32 mouse cellular contexts compared by ENCODE assay signal in genomic region chr3:84251721-84252120, GRCm38 (mm10). TPM values are rescaled to one million over a fixed set of nuclear protein-coding genes. Genes with fewer than 3 reads are reported as not detected.
DNase-seq lines count a peak whose midpoint lies in the region; ATAC-seq and TF ChIP-seq lines count a peak whose summit lies in the region.
"Had no signal": no experiment of that assay in that cellular context is flagged by ENCODE, and none has a peak within 500 bp of the region (broad histone marks: within the 10 kb centered on the region; RNA-seq: fewer than 3 reads in every experiment).

No protein-coding gene starts in this region.

- no peak overlapping the region for H3K4me2 ChIP-seq in forebrain, embryonic 13.5 days
- H3K4me2 ChIP-seq in forebrain, postnatal 0 days (ENCODE audit: low read depth): no peak overlapping the region
- H3K4me2 ChIP-seq: embryonic facial prominence, embryonic 12.5 days; heart, embryonic 12.5 days; hindbrain, embryonic 14.5 days; kidney, embryonic 15.5 days; limb, embryonic 12.5 days; liver, embryonic 13.5 days had no signal

- TF ChIP-seq CTCF in layer of hippocampus, adult 2 months (conservative IDR thresholded peaks at IDR 0.05): no peak
- TF ChIP-seq CTCF in forebrain, postnatal 0 days (IDR thresholded peaks at IDR 0.05; ENCODE audit: low read depth): no peak

- H3K4me1 ChIP-seq in forebrain, embryonic 13.5 days: peaks cover 64% of the 10 kb centered on the region
- H3K4me1 ChIP-seq in forebrain, embryonic 10.5 days: peaks cover 28% of the 10 kb centered on the region
- H3K4me1 ChIP-seq in forebrain, postnatal 0 days (ENCODE audit: insufficient read depth): peaks cover 12% of the 10 kb centered on the region; the same call in 1 of the 2 replicates
- H3K4me1 ChIP-seq: megakaryocyte, embryonic 14.5 days had no signal

- peak overlapping the region; percentile 87 for H3K27ac ChIP-seq in forebrain, embryonic 13.5 days
- H3K27ac ChIP-seq in forebrain, embryonic 10.5 days: no peak overlapping the region
- H3K27ac ChIP-seq in layer of hippocampus, adult 2 months: peak overlapping the region; percentile 74
- 0 out of 2 replicates have a peak overlapping the region, but pooled peaks have one; percentile 73 for H3K27ac ChIP-seq in forebrain, postnatal 0 days (ENCODE audit: low read depth, low read length)
- H3K27ac ChIP-seq: gastrocnemius, adult 2 months; kidney, embryonic 15.5 days; limb, embryonic 12.5 days; liver, embryonic 13.5 days had no signal

- no peak for DNase-seq in forebrain, embryonic 10.5 days (ENCODE audit: extremely low spot score, low spot score)
- peak in 1 of 2 experiments; percentile 52 for DNase-seq in layer of hippocampus, adult 2 months (ENCODE audit: low spot score in 2 of 2)
- no peak for DNase-seq in layer of hippocampus, postnatal 10 days (ENCODE audit: low spot score in 2 of 2)
- DNase-seq in brain, adult 2 months (ENCODE audit: low read depth, low spot score): peak; percentile 38
- no peak for DNase-seq in forebrain, postnatal 0 days
- no peak for DNase-seq in spleen, postnatal 36 days (ENCODE audit: low spot score in 2 of 2)
- DNase-seq: adrenal gland, adult 8-10 months; cerebellum, adult 8-10 months; cerebellum, postnatal 36 days; gastrocnemius, adult 2 months; gastrocnemius, postnatal 36 days; heart, adult 18-20 months; kidney, adult 11 months; layer of hippocampus, adult 9-11 months; liver, embryonic 13.5 days; lung, adult 18-20 months; lung, postnatal 4 days; midbrain, embryonic 14.5 days; right cerebral cortex, postnatal 4 days; thymus, adult 2 months; thymus, postnatal 36 days had no signal

- no peak for ATAC-seq in forebrain, embryonic 13.5 days
- ATAC-seq in forebrain, postnatal 0 days: no peak
- ATAC-seq: inflammation-experienced regulatory T-cells, adult 6 months; lung, postnatal 0 days had no signal

- no peak overlapping the region for H3K4me3 ChIP-seq in forebrain, embryonic 13.5 days
- H3K4me3 ChIP-seq in forebrain, embryonic 10.5 days: no peak overlapping the region
- H3K4me3 ChIP-seq in layer of hippocampus, adult 2 months: no peak overlapping the region
- H3K4me3 ChIP-seq in forebrain, postnatal 0 days (ENCODE audit: low read depth, low read length): no peak overlapping the region
- H3K4me3 ChIP-seq: embryonic facial prominence, embryonic 12.5 days; gastrocnemius, adult 2 months; heart, embryonic 12.5 days; kidney, embryonic 15.5 days; limb, embryonic 12.5 days; liver, embryonic 13.5 days; megakaryocyte, embryonic 14.5 days had no signal

- no peaks in the 10 kb centered on the region; the same call in 1 of the 2 replicates for H3K9me3 ChIP-seq in forebrain, embryonic 13.5 days (replicated peaks)
- H3K9me3 ChIP-seq in forebrain, embryonic 10.5 days: no peaks in the 10 kb centered on the region
- no peaks in the 10 kb centered on the region for H3K9me3 ChIP-seq in forebrain, postnatal 0 days (ENCODE audit: low read length)
- H3K9me3 ChIP-seq: embryonic facial prominence, embryonic 12.5 days; G1E; heart, embryonic 12.5 days; kidney, embryonic 15.5 days; limb, embryonic 12.5 days; liver, embryonic 13.5 days had no signal

- no peak overlapping the region for H3K9ac ChIP-seq in forebrain, embryonic 13.5 days
- no peak overlapping the region for H3K9ac ChIP-seq in forebrain, postnatal 0 days
- H3K9ac ChIP-seq: embryonic facial prominence, embryonic 12.5 days; heart, embryonic 12.5 days; hindbrain, embryonic 14.5 days; kidney, embryonic 15.5 days; limb, embryonic 12.5 days; liver, embryonic 13.5 days had no signal

- 88% methylated on average over 4 of the region's 4 CpGs for WGBS in forebrain, embryonic 13.5 days
- 91% methylated on average over 4 of the region's 4 CpGs for WGBS in forebrain, embryonic 10.5 days
- WGBS in forebrain, postnatal 0 days: 57% methylated on average over 4 of the region's 4 CpGs

- peaks cover 12% of the 10 kb centered on the region; the same call in 1 of the 2 replicates for H3K36me3 ChIP-seq in forebrain, embryonic 13.5 days (ENCODE audit: poor library complexity, severe bottlenecking)
- H3K36me3 ChIP-seq in forebrain, embryonic 10.5 days (replicated peaks): no peaks in the 10 kb centered on the region
- no peaks in the 10 kb centered on the region for H3K36me3 ChIP-seq in forebrain, postnatal 0 days (ENCODE audit: insufficient read depth)
- H3K36me3 ChIP-seq: embryonic facial prominence, embryonic 12.5 days; G1E; heart, embryonic 12.5 days; kidney, embryonic 15.5 days; limb, embryonic 12.5 days; liver, embryonic 13.5 days had no signal

- H3K27me3 ChIP-seq in forebrain, embryonic 13.5 days: no peaks in the 10 kb centered on the region; the same call in 1 of the 2 replicates
- peaks cover 23% of the 10 kb centered on the region for H3K27me3 ChIP-seq in forebrain, embryonic 10.5 days (ENCODE audit: poor library complexity, severe bottlenecking)
- no peaks in the 10 kb centered on the region for H3K27me3 ChIP-seq in forebrain, postnatal 0 days (ENCODE audit: insufficient read depth, low read length)
- H3K27me3 ChIP-seq: embryonic facial prominence, embryonic 12.5 days; kidney, embryonic 15.5 days had no signal

RNA-seq across cellular contexts. Expression of gene Trim2, which starts 55.0 kb away (rescaled TPM):
- 130 and 138 TPM in 2 replicates for polyA plus RNA-seq in forebrain, embryonic 13.5 days (2015; fragmentation: Nextera tagmentation; extraction: Ambion mirVana)
- 32.1 and 36.4 TPM in 2 replicates for polyA plus RNA-seq in forebrain, embryonic 10.5 days (2016; fragmentation: Nextera tagmentation; extraction: Ambion mirVana)
- 100 to 1,000 TPM; 409 to 447 TPM for total RNA-seq in layer of hippocampus, adult 2 months (2021)
- 100 to 1,000 TPM; 267 to 271 TPM for total RNA-seq in layer of hippocampus, postnatal 10 days (2021)
- 186 and 218 TPM in 2 replicates for total RNA-seq in forebrain, postnatal 0 days (2014; rRNA removed)
- polyA plus RNA-seq in forebrain, postnatal 0 days (2015; fragmentation: Nextera tagmentation; extraction: Ambion mirVana): 75.9 and 127 TPM in 2 replicates
- total RNA-seq: monocyte, adult 5-6 weeks had no signal
- polyA plus RNA-seq: G1E had no signal
